Mouse (Mus musculus): ENCODE results near the gene Fndc7. TPM values are rescaled to one million over a fixed set of nuclear protein-coding genes. Genes with fewer than 3 reads are reported as not detected.

Fndc7 gene
- total and polyA plus RNA-seq, 2 experiments from 2014 or later, result 0.06 to 0.16 TPM

- 95% methylated on average over 3 of the region's 3 CpGs for WGBS
These were observed 30.7 kb upstream of the Fndc7 start for GRCm38 (mm10) chr3:108920442-108921070.

GRCm38 (mm10) chr3:108918852-108919251, 29.0 kb upstream of the Fndc7 start:
- Histone ChIP-seq H3K4me1 (ENCODE audit: insufficient read depth, low read length) (no peaks in the 10 kb centered on the region), H3K27me3 (ENCODE audit: insufficient read depth, low read length) (no peaks in the 10 kb centered on the region), H3K9ac (replicated peaks; ENCODE audit: low read length) (no peak overlapping the region), H3K4me2 (ENCODE audit: low read depth, low read length) (no peak overlapping the region), H3K27ac (no peak overlapping the region), H3K4me3 (ENCODE audit: low read length) (no peak overlapping the region), H3K9me3 (ENCODE audit: low read length) (no peaks in the 10 kb centered on the region), H3K36me3 (ENCODE audit: insufficient read depth, low read length) (no peaks in the 10 kb centered on the region)
- 98% methylated on average over 1 of the region's 1 CpGs for WGBS
- ATAC-seq, result no peak
- DNase-seq (ENCODE audit: low spot score), result no peak
- no peak for TF ChIP-seq CTCF (IDR thresholded peaks at IDR 0.05; ENCODE audit: low read depth)

More at GRCm38 (mm10) chr3:108920442-108921070, 30.7 kb upstream of the Fndc7 start:
- H3K27ac ChIP-seq, result no peak overlapping the region
- DNase-seq (ENCODE audit: low spot score) (no peak), ATAC-seq (no peak)
- H3K36me3 ChIP-seq (ENCODE audit: insufficient read depth, low read length), result no peaks in the 10 kb centered on the region
- no peak overlapping the region for H3K9ac ChIP-seq (replicated peaks; ENCODE audit: low read length)
- H3K4me1 ChIP-seq (ENCODE audit: insufficient read depth, low read length), result no peaks in the 10 kb centered on the region
- no peaks in the 10 kb centered on the region for H3K27me3 ChIP-seq (ENCODE audit: insufficient read depth, low read length)
- H3K4me3 ChIP-seq (ENCODE audit: low read length), result no peak overlapping the region
- H3K4me2 ChIP-seq (ENCODE audit: low read depth, low read length), result no peak overlapping the region
- H3K9me3 ChIP-seq (ENCODE audit: low read length), result no peaks in the 10 kb centered on the region
- no peak for TF ChIP-seq CTCF (IDR thresholded peaks at IDR 0.05; ENCODE audit: low read depth)

DNA sequence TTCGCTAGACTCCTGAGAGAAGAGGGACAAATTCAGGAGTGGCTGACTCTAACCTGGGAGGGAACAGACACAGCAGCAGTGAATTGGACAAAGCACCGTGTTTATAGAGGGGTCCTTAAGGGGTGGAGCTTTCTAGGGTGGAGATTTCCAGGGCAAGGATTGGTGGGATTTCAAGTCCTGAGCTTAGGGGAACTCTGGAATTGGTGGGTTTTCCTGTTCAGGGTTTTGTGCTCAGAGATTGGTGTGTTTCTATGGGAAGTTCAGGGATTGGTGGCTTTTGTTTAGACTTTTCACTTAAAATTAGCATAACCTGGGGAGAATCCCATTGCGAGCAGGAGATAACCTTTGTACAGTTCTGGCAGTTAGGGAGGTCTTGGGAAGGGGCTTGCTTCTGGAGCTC, 28.2 kb upstream of the Fndc7 start:
- H3K9ac ChIP-seq (replicated peaks; ENCODE audit: low read length), result no peak overlapping the region
- H3K4me2 ChIP-seq (ENCODE audit: low read depth, low read length), result no peak overlapping the region
- DNase-seq (ENCODE audit: low spot score), result no peak
- no peaks in the 10 kb centered on the region for H3K4me1 ChIP-seq (ENCODE audit: insufficient read depth, low read length)
- 71% methylated on average over 3 of the region's 3 CpGs for WGBS
- no peak overlapping the region for H3K4me3 ChIP-seq (ENCODE audit: low read length)
- no peak for ATAC-seq
- H3K27me3 ChIP-seq (ENCODE audit: insufficient read depth, low read length), result no peaks in the 10 kb centered on the region
- TF ChIP-seq CTCF (IDR thresholded peaks at IDR 0.05; ENCODE audit: low read depth), result no peak
- no peak overlapping the region for H3K27ac ChIP-seq
- H3K36me3 ChIP-seq (ENCODE audit: insufficient read depth, low read length), result no peaks in the 10 kb centered on the region
- H3K9me3 ChIP-seq (ENCODE audit: low read length), result no peaks in the 10 kb centered on the region

GRCm38 (mm10) chr3:108916857-108917256, 27.0 kb upstream of the Fndc7 start:
- 29% methylated on average over 4 of the region's 4 CpGs for WGBS
- DNase-seq (ENCODE audit: low spot score), result no peak
- H3K9ac ChIP-seq (replicated peaks; ENCODE audit: low read length), result no peak overlapping the region

DNA sequence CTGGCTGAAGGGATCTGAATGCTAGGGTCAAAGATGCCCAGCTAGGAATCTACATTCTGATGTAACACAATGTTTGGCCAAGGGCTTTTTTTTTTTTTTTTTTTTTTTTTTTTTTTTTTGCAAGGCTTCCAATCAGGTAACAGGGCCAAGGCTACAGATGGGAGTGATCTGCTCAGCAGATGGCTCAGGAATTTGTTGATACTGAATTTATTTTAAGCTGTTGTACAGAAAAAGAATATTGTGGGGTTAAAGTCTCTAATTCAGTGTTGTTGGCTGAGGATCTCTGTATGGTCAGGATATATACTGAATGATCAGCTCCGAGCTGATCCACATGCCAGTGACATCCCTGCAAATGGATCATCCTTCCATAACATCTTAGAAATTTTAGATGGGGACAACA, 26.2 kb upstream of the Fndc7 start:
- whole genome bisulfite sequencing, result 90% methylated on average over 1 of the region's 1 CpGs
- TF ChIP-seq CTCF (IDR thresholded peaks at IDR 0.05; ENCODE audit: low read depth), result no peak
- DNase-seq (ENCODE audit: low spot score), result no peak
- Histone ChIP-seq H3K4me3 (ENCODE audit: low read length) (no peak overlapping the region), H3K27ac (no peak overlapping the region), H3K36me3 (ENCODE audit: insufficient read depth, low read length) (no peaks in the 10 kb centered on the region), H3K9ac (replicated peaks; ENCODE audit: low read length) (no peak overlapping the region), H3K4me2 (ENCODE audit: low read depth, low read length) (no peak overlapping the region), H3K27me3 (ENCODE audit: insufficient read depth, low read length) (no peaks in the 10 kb centered on the region), H3K9me3 (ENCODE audit: low read length) (no peaks in the 10 kb centered on the region), H3K4me1 (ENCODE audit: insufficient read depth, low read length) (no peaks in the 10 kb centered on the region)
- no peak for ATAC-seq

More at GRCm38 (mm10) chr3:108916857-108917256, 27.0 kb upstream of the Fndc7 start:
- Histone ChIP-seq H3K4me3 (ENCODE audit: low read length) (no peak overlapping the region), H3K9me3 (ENCODE audit: low read length) (no peaks in the 10 kb centered on the region), H3K27me3 (ENCODE audit: insufficient read depth, low read length) (no peaks in the 10 kb centered on the region), H3K27ac (no peak overlapping the region), H3K4me2 (ENCODE audit: low read depth, low read length) (no peak overlapping the region), H3K36me3 (ENCODE audit: insufficient read depth, low read length) (no peaks in the 10 kb centered on the region), H3K4me1 (ENCODE audit: insufficient read depth, low read length) (no peaks in the 10 kb centered on the region)
- ATAC-seq, result no peak
- no peak for TF ChIP-seq CTCF (IDR thresholded peaks at IDR 0.05; ENCODE audit: low read depth)

- Histone ChIP-seq H3K9ac (replicated peaks; ENCODE audit: low read length) (peak within 1 kb of the TSS; percentile 77), H3K9me3 (ENCODE audit: low read length) (no peaks in the 10 kb centered on the region)
- WGBS, result under 1% methylated on average over 53 of the region's 53 CpGs
These were observed 22.0 kb upstream of the Fndc7 start, which contains the start of gene Prpf38b for GRCm38 (mm10) chr3:108911548-108912413. Prpf38b (minus strand) TSS chr3:108911727.

More at GRCm38 (mm10) chr3:108911548-108912413, 22.0 kb upstream of the Fndc7 start, which contains the start of gene Prpf38b:
- ATAC-seq, result peak; percentile 100
- peaks cover 8% of the 10 kb centered on the region; the same call in 1 of the 2 replicates for H3K36me3 ChIP-seq (ENCODE audit: insufficient read depth, low read length)
- peak within 1 kb of the TSS; percentile 93 for H3K27ac ChIP-seq
- peak within 1 kb of the TSS; percentile 97 for H3K4me2 ChIP-seq (ENCODE audit: low read depth, low read length)
- TF ChIP-seq CTCF (IDR thresholded peaks at IDR 0.05; ENCODE audit: low read depth), result no peak
- peak; percentile 99 for DNase-seq (ENCODE audit: low spot score)
- H3K27me3 ChIP-seq (ENCODE audit: insufficient read depth, low read length), result no peaks in the 10 kb centered on the region
- peaks cover 7% of the 10 kb centered on the region; the same call in 1 of the 2 replicates for H3K4me1 ChIP-seq (ENCODE audit: insufficient read depth, low read length)
- peak within 1 kb of the TSS; percentile 95 for H3K4me3 ChIP-seq (ENCODE audit: low read length)
